Mouse (Mus musculus) CH12.LX (cell line): ENCODE measurements around the gene Hsp90ab1. TPM values are rescaled to one million over a fixed set of nuclear protein-coding genes. Genes with fewer than 3 reads are reported as not detected.

Experiments
- DNase-seq: peaks from one replicate; pipeline ENCODE4 v3.0.0-alpha.2; 2013; ENCODE audit errors: extremely low read depth
- H3K27ac ChIP-seq: 2 replicates; pipeline ENCODE4 v1.5.1; 2012; ENCODE audit warnings: low read depth, mild to moderate bottlenecking, control low read depth, moderate library complexity; ENCODE audit not compliant: insufficient read depth
- H3K27me3 ChIP-seq: replicated peaks from 2 replicates; pipeline ENCODE3; 2012; ENCODE audit warnings: inconsistent platforms
- H3K36me3 ChIP-seq, 2 experiments: replicated peaks in 1 of 2; 2 replicates each; pipeline versions ENCODE3 to v1.6.1; 2012; ENCODE audit warnings: inconsistent platforms in 1 of 2, low read length in 1 of 2, mild to moderate bottlenecking in 1 of 2, mixed read lengths in 1 of 2, moderate library complexity in 1 of 2; ENCODE audit not compliant: control insufficient read depth in 1 of 2, insufficient read depth in 1 of 2
- H3K4me1 ChIP-seq, 2 experiments: 2 replicates each; pipeline ENCODE4 v1.6.1; 2012; ENCODE audit warnings: inconsistent platforms in 1 of 2, moderate library complexity in 1 of 2; ENCODE audit not compliant: insufficient read depth in 2 of 2, control insufficient read depth in 1 of 2
- H3K4me2 ChIP-seq: 2 replicates; pipeline ENCODE4 v1.6.1; 2012; ENCODE audit warnings: low read depth, mild to moderate bottlenecking, control low read depth; ENCODE audit not compliant: poor library complexity, insufficient read depth, severe bottlenecking
- H3K4me3 ChIP-seq, 3 experiments: fragments of 150-350 bp in 1 of 3; sonication (generic) in 1 of 3; replicated peaks in 1 of 3; 2 replicates each; pipeline versions ENCODE3 to v1.5.1; 2011 to 2012; ENCODE audit warnings: low read depth in 2 of 3, low read length in 2 of 3, mild to moderate bottlenecking in 2 of 3, moderate library complexity in 2 of 3, control low read depth in 1 of 3, improper control_type of control experiment in 1 of 3, inconsistent platforms in 1 of 3, mixed read lengths in 1 of 3; ENCODE audit not compliant: poor library complexity in 1 of 3
- H3K79me2 ChIP-seq: replicated peaks from 2 replicates; pipeline ENCODE4 v1.6.1; 2012; ENCODE audit warnings: mild to moderate bottlenecking, moderate library complexity; ENCODE audit not compliant: control insufficient read depth, poor library complexity, insufficient read depth, severe bottlenecking; ENCODE audit errors: extremely low read depth
- H3K9ac ChIP-seq: 2 replicates; pipeline ENCODE4 v1.6.1; 2012; ENCODE audit warnings: low read depth, mild to moderate bottlenecking, control low read depth, moderate library complexity; ENCODE audit not compliant: insufficient read depth
- H3K9me3 ChIP-seq: replicated peaks from 2 replicates; pipeline ENCODE3; 2012; ENCODE audit warnings: low read length, inconsistent platforms, mixed read lengths
- BHLHE40 ChIP-seq: IDR thresholded peaks from 2 replicates; pipeline ENCODE4 v1.6.1; 2011; ENCODE audit warnings: mild to moderate bottlenecking, low read depth, low read length, improper control_type of control experiment
- CHD2 ChIP-seq: IDR thresholded peaks from 2 replicates; pipeline ENCODE4 v1.6.1; 2011; ENCODE audit warnings: low read length, improper control_type of control experiment
- E2F4 ChIP-seq: IDR thresholded peaks from 2 replicates; pipeline ENCODE4 v1.6.1; 2011; ENCODE audit warnings: low read depth, low read length, improper control_type of control experiment; ENCODE audit not compliant: insufficient replicate concordance
- ELF1 ChIP-seq: IDR thresholded peaks from 2 replicates; pipeline ENCODE4 v1.6.1; 2014; ENCODE audit warnings: low read depth, mild to moderate bottlenecking, inconsistent platforms, low read length, improper control_type of control experiment
- EP300 ChIP-seq: IDR thresholded peaks from 2 replicates; pipeline ENCODE4 v1.6.1; 2011; ENCODE audit warnings: low read length, improper control_type of control experiment
- ETS1 ChIP-seq: conservative IDR thresholded peaks from 2 replicates; pipeline ENCODE4 v1.6.1; 2012; ENCODE audit warnings: low read depth, mild to moderate bottlenecking, inconsistent platforms, low read length, improper control_type of control experiment, moderate library complexity
- GABPA ChIP-seq: IDR thresholded peaks from 2 replicates; pipeline ENCODE4 v1.6.1; 2012; ENCODE audit warnings: low read depth, low read length, improper control_type of control experiment, inconsistent platforms; ENCODE audit not compliant: insufficient replicate concordance
- HCFC1 ChIP-seq: IDR thresholded peaks from 2 replicates; pipeline ENCODE4 v1.6.1; 2012; ENCODE audit warnings: low read depth, mild to moderate bottlenecking, inconsistent platforms, low read length, improper control_type of control experiment
- IRF4 ChIP-seq: IDR thresholded peaks from 2 replicates; pipeline ENCODE4 v1.6.1; 2014; ENCODE audit warnings: low read depth, mild to moderate bottlenecking, inconsistent platforms, low read length, improper control_type of control experiment
- JUN ChIP-seq: IDR thresholded peaks from 2 replicates; pipeline ENCODE4 v1.6.1; 2011; ENCODE audit warnings: low read depth, mild to moderate bottlenecking, low read length, improper control_type of control experiment, moderate library complexity; ENCODE audit not compliant: insufficient read depth
- JUND ChIP-seq: conservative IDR thresholded peaks from 2 replicates; pipeline ENCODE4 v1.6.1; 2011; ENCODE audit warnings: low read depth, low read length, improper control_type of control experiment
- KAT2A ChIP-seq: IDR thresholded peaks from 2 replicates; pipeline ENCODE4 v1.6.1; 2012; ENCODE audit warnings: low read length, improper control_type of control experiment, inconsistent platforms; ENCODE audit not compliant: insufficient replicate concordance
- MAFK ChIP-seq: IDR thresholded peaks from 2 replicates; pipeline ENCODE4 v1.6.1; 2011; ENCODE audit warnings: low read length, improper control_type of control experiment; ENCODE audit not compliant: insufficient replicate concordance
- MAX ChIP-seq: IDR thresholded peaks from 2 replicates; pipeline ENCODE4 v1.6.1; 2011; ENCODE audit warnings: low read length, improper control_type of control experiment
- MEF2A ChIP-seq: IDR thresholded peaks from 2 replicates; pipeline ENCODE4 v1.6.1; 2014; ENCODE audit warnings: low read depth, mild to moderate bottlenecking, inconsistent platforms, low read length, improper control_type of control experiment, borderline replicate concordance
- MXI1 ChIP-seq: IDR thresholded peaks from 2 replicates; pipeline ENCODE4 v1.6.1; 2011; ENCODE audit warnings: mild to moderate bottlenecking, low read depth, low read length, improper control_type of control experiment
- MYC ChIP-seq: IDR thresholded peaks from 2 replicates; pipeline ENCODE4 v1.6.1; 2011; ENCODE audit warnings: low read depth, mild to moderate bottlenecking, improper control_type of control experiment, low read length
- NRF1 ChIP-seq: IDR thresholded peaks from 2 replicates; pipeline ENCODE4 v1.6.1; 2014; ENCODE audit warnings: low read depth, mild to moderate bottlenecking, inconsistent platforms, low read length, improper control_type of control experiment, moderate library complexity
- PAX5 ChIP-seq: IDR thresholded peaks from 2 replicates; pipeline ENCODE4 v1.6.1; 2012; ENCODE audit warnings: low read length, inconsistent platforms, mixed read lengths
- POLR2A ChIP-seq: IDR thresholded peaks from 2 replicates; pipeline ENCODE4 v1.6.1; 2011; ENCODE audit warnings: low read depth, mild to moderate bottlenecking, improper control_type of control experiment, low read length
- POLR2AphosphoS2 ChIP-seq: IDR thresholded peaks from 2 replicates; pipeline ENCODE4 v1.6.1; 2011; ENCODE audit warnings: low read depth, low read length, improper control_type of control experiment
- RAD21 ChIP-seq: IDR thresholded peaks from 2 replicates; pipeline ENCODE4 v1.6.1; 2011; ENCODE audit warnings: low read depth, mild to moderate bottlenecking, low read length, improper control_type of control experiment, moderate library complexity
- RCOR1 ChIP-seq: conservative IDR thresholded peaks from 2 replicates; pipeline ENCODE4 v1.6.1; 2012; ENCODE audit warnings: low read depth, mild to moderate bottlenecking, inconsistent platforms, low read length, improper control_type of control experiment
- SMC3 ChIP-seq: IDR thresholded peaks from 2 replicates; pipeline ENCODE4 v1.6.1; 2011; ENCODE audit warnings: low read depth, low read length, improper control_type of control experiment
- TBP ChIP-seq: conservative IDR thresholded peaks from 2 replicates; pipeline ENCODE4 v1.6.1; 2011; ENCODE audit warnings: low read depth, low read length, improper control_type of control experiment
- TCF12 ChIP-seq: IDR thresholded peaks from 2 replicates; pipeline ENCODE4 v1.6.1; 2014; ENCODE audit warnings: low read depth, mild to moderate bottlenecking, inconsistent platforms, low read length, improper control_type of control experiment
- USF1 ChIP-seq: IDR thresholded peaks from 2 replicates; pipeline ENCODE4 v1.6.1; 2014; ENCODE audit warnings: low read depth, mild to moderate bottlenecking, inconsistent platforms, low read length, improper control_type of control experiment
- USF2 ChIP-seq: conservative IDR thresholded peaks from 2 replicates; pipeline ENCODE4 v1.6.1; 2011; ENCODE audit warnings: low read depth, low read length, improper control_type of control experiment
- ZC3H11A ChIP-seq: IDR thresholded peaks from 2 replicates; pipeline ENCODE4 v1.6.1; 2012; ENCODE audit warnings: low read depth, mild to moderate bottlenecking, inconsistent platforms, low read length, improper control_type of control experiment
- ZMIZ1 ChIP-seq: IDR thresholded peaks from 2 replicates; pipeline ENCODE4 v1.6.1; 2012; ENCODE audit warnings: low read depth, mild to moderate bottlenecking, inconsistent platforms, low read length, improper control_type of control experiment
- ZNF384 ChIP-seq: IDR thresholded peaks from 2 replicates; pipeline ENCODE4 v1.6.1; 2012; ENCODE audit warnings: low read depth, low read length, improper control_type of control experiment, inconsistent platforms
- dilution Hi-C: fragments of 300-500 bp; cut with MboI; formaldehyde crosslinking; loops from 2 replicates; pipeline ENCODE4 v1.14.3; 2020; ENCODE audit warnings: low sequenced_read_pairs; ENCODE audit not compliant: extremely low pct_unique_long_range_greater_than_20kb, extremely low pct_ligation_motif_present
- in situ Hi-C: fragments of 300-500 bp; cut with MboI; formaldehyde crosslinking; loops from 3 replicates; pipeline ENCODE4 v1.14.3; 2019; ENCODE audit warnings: low sequenced_read_pairs, low pct_ligation_motif_present, low pct_unique_long_range_greater_than_20kb, mixed read lengths
- polyA plus RNA-seq: library from polyadenylated mRNA; unstranded; fragments of >175 nt; gene quantifications from 2 replicates; pipeline ENCODE4 v1.2.1, GENCODE M21; 2012; ENCODE audit warnings: low read depth; ENCODE audit not compliant: insufficient read length
- total RNA-seq, 2 experiments: library from RNA; depleted of rRNA; stranded (reverse); fragments of 300-350 nt in 1 of 2; fragments of >200 nt in 1 of 2; gene quantifications; 2 replicates each; pipeline ENCODE4 v1.2.3; 2012 to 2014

Hsp90ab1 gene
- total and polyA plus RNA-seq, 3 experiments, result 790 to 4,858 (median 1,180) TPM

- TF ChIP-seq EP300 (0 out of 2 replicates have a peak, but pooled peaks have one; percentile 6), ELF1 (no peak; the same call in 1 of the 2 replicates), MAX (no peak), MXI1 (0 out of 2 replicates have a peak, but pooled peaks have one; percentile 11), POLR2A (0 out of 2 replicates have a peak, but pooled peaks have one; percentile 15)
- Histone ChIP-seq H3K27me3 (no peaks in the 10 kb centered on the region), H3K27ac (peak overlapping the region; percentile 90), H3K79me2 (peaks cover 38% of the 10 kb centered on the region), H3K4me2 (peak overlapping the region; percentile 52), H3K36me3 (peaks cover 25 to 31% of the 10 kb centered on the region in 2 experiments), H3K4me1 (peaks cover 14 to 36% of the 10 kb centered on the region in 2 experiments), H3K9ac (peak overlapping the region; percentile 81), H3K9me3 (no peaks in the 10 kb centered on the region), H3K4me3 (peak overlapping the region; percentile 72 to 93 (median 83))
- DNase-seq, result no peak
- in situ Hi-C loops, result no loop called here
- dilution Hi-C loops, result no loop called here
Measured at GRCm38 (mm10) chr17:45574129-45574761, 1.2 kb upstream of the Hsp90ab1 start.

DNA sequence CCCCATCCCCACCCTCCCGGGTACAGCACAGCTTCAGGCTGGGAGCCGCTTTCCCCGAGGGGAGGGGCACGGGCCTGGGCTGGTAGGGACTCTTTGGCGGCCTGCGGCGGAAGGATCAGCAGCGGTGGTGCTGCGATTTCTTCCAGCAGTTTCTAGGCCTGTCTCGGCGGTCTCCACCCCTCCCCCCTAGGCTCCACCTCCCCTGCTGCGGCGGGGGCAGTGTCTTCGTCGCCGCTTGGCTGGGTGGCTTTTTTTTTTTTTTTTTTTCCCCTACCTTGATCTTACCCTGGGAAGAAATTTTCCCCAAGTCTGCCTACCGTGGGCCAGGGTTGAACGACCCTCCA, 681 bp upstream of the Hsp90ab1 start:
- DNase-seq, result peak; percentile 94
- Histone ChIP-seq H3K36me3 (peaks cover 29 to 36% of the 10 kb centered on the region in 2 experiments), H3K79me2 (peaks cover 42% of the 10 kb centered on the region), H3K4me2 (peak overlapping the region; percentile 52), H3K9ac (peak overlapping the region; percentile 81), H3K27me3 (no peaks in the 10 kb centered on the region), H3K9me3 (no peaks in the 10 kb centered on the region), H3K27ac (peak overlapping the region; percentile 90), H3K4me3 (peak overlapping the region; percentile 72 to 93 (median 83)), H3K4me1 (peaks cover 18 to 41% of the 10 kb centered on the region in 2 experiments)
- dilution Hi-C loops, result no loop called here
- in situ Hi-C loops, result no loop called here
- peak; percentile 77 for TF ChIP-seq BHLHE40
- TF ChIP-seq MXI1, result peak; percentile 80; the same call in 1 of the 2 replicates
- no peak for TF ChIP-seq ZC3H11A
- TF ChIP-seq POLR2A, result peak; percentile 61
- TF ChIP-seq TCF12, result peak; percentile 90
- peak; percentile 86 for TF ChIP-seq TBP
- TF ChIP-seq ETS1, result peak; percentile 52; the same call in 1 of the 2 replicates
- TF ChIP-seq USF2, result no peak
- no peak for TF ChIP-seq RAD21
- no peak for TF ChIP-seq NRF1
- TF ChIP-seq POLR2AphosphoS2, result no peak
- TF ChIP-seq CHD2, result peak; percentile 87
- TF ChIP-seq RCOR1, result 0 out of 2 replicates have a peak, but pooled peaks have one; percentile 40
- no peak; the same call in 1 of the 2 replicates for TF ChIP-seq ZMIZ1
- TF ChIP-seq MAFK, result no peak
- peak; percentile 61; the same call in 1 of the 2 replicates for TF ChIP-seq MYC
- TF ChIP-seq JUN, result no peak
- no peak for TF ChIP-seq E2F4
- TF ChIP-seq JUND, result no peak
- TF ChIP-seq ELF1, result peak; percentile 55
- TF ChIP-seq HCFC1, result peak; percentile 67
- peak; percentile 83; the same call in 1 of the 2 replicates for TF ChIP-seq IRF4
- TF ChIP-seq MEF2A, result peak; percentile 73; the same call in 1 of the 2 replicates
- no peak for TF ChIP-seq SMC3
- TF ChIP-seq GABPA, result no peak
- TF ChIP-seq ZNF384, result peak; percentile 98
- no peak for TF ChIP-seq USF1
- no peak for TF ChIP-seq PAX5
- TF ChIP-seq KAT2A, result peak; percentile 95
